Mouse (Mus musculus) heart, adult 11 months (tissue): ENCODE results near the gene Col4a1.

Source experiments
- DNase-seq: peaks from one replicate; pipeline ENCODE4 v3.0.0; 2022

The Col4a1 gene

DNA sequence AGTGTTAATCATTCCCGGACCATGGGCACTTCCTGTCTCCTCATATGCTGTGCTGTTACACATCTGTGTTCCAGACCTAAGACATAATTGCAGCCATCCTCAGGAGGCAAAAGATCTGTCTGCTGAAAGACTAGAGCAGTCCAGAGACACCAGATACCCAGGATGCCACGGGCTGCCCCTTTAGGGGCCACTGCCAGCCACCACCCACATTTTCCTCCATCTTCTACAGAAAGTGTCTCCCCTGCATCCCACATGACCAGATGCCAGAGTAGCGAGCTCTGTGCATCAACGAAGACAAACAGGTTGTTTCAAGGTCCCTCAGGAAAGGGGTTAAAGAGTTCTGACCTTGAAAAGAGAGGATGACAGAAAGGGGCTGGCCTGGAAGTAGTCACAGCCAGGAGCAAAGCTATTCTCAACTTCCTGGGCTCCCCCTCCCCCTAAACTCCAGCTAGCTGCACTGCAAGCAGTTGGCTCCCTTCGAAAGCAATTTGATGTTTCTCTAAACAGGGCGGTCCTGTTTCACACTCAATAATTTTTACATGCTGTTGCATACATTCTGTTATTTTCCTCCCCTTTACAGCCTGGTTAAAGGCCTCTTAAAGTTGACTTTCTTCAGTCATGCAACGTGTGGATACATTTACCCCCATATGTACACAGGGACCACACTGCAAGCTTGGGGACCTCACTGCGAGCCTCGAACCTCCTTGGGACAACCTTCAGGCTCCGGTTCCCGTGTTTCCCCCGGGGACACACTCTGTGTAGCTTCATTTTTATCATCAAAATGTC lies 13.9 kb downstream of the Col4a1 start:
- peak; percentile 90 for DNase-seq

DNA sequence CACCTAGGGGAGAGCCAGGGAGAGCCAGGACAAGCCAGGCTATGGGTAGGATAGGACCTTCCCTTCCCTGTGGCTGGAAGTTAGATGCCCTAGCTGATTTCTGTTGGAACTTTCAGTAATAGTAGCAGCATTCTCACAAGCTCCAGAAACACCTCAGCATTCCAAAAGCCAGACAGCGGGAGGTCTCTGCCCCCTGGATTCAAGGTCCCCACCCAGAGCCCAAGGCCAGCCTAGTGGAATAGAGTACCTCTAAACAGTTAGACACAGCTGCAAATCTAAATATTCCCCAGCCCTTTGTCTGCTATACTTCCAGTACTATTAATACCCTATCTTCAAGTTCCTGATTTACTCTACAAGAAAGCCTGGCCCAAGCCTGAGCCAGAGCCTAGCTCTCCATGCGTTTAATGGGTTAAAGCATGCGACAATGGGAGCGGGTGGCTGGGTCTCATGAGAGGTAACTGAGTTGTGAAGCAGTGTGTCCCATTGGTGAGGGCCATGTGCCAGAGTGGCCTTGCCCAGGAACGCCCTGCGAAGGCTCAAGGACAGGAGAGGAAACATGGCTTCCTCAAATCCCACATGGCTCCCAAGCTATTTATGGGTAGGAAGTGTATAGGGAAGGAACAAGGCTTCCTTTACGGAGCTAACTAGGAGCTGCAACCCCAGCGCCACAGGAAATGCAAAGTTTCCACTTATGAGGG lies 15.3 kb downstream of the Col4a1 start:
- peak; percentile 99 for DNase-seq

DNA sequence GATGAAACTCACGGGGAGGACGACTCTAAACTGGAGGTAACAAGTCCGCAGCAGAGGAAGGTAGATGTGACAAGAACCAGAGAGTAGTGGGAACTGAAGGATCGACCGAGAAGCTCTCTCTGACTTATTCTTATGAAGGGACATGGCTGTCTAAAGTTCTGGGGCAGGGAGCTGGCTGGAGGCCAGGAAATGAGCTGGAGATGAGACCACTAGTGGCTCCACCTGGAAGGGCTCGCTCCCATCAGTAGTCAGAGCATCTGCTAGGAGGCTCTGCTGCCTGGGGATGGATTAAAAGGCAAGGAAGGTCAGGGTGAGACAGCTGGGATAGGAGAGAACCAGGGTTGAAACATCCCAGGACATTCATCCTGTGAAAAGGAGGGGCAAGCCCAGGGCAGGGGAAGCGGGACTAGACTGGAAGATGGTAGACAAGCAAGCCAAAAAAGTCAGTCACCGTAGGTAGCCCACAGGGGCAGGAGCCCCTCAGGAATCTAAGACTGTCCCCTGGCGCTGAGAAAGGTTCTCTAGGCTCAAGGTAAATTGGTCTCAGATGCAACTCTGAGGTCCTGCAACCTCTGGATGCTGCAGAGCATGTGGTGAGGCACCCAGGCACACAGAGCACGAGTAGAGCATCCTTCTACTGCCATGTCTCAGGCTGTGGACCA lies 16.2 kb downstream of the Col4a1 start:
- peak; percentile 91 for DNase-seq

DNA sequence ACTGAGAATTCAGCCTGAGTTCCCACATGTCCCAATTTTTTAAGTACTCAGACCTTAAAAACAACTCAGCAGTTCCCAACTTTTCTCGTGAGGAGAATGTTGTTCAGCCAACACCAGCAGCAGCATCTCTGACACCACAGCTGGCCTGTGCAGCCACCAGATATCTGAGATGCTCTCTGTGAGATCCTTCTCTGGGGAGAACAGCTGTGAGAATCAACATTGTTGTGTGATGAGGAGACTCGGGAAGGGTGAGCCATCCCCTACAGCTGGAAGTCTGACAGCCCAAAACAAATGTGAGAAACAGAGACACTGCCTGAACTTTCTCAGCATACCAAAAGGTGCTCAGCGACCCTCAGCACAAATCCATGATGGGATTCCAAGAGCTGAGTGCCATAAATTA lies 20.0 kb downstream of the Col4a1 start:
- peak; percentile 97 for DNase-seq

DNA sequence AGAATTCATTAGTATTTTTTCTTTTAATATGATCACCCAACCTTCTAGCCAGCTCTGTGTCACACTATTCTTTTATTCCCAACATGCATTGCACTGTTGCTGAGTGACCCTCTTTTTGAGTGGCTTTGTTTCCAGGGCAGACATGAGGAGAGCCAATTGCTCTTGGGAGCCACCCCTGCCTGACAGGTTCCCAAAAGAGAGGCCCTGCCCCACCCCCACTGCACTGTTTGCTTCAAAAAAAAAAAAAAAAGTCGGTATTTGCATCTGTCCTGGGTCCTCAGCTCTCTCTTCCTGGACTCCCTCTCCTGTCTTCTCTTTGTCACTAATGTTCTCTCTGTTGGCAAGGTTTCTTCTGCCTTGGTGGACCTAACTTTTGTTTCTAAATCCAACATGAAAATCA lies 22.1 kb downstream of the Col4a1 start:
- no peak for DNase-seq

DNA sequence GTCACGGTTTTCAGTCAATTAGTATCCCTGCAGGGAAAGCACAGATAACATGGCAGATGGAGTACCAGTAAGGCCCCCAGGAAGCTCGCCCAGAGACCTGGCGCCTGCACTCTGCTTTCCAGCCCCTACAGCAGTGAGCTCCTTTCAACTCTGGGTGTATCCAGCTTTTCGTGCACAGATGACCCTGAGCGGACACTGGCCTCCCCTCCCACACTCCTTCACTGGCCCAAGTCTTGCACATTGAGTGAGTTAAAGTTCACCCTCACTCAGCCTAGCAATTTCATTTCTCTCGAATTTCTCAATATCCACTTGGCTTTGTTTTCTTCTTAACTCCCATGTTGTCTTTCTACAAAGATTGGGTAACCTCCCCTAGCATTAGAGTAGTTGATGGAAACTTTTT lies 24.3 kb downstream of the Col4a1 start:
- peak; percentile 94 for DNase-seq

DNA sequence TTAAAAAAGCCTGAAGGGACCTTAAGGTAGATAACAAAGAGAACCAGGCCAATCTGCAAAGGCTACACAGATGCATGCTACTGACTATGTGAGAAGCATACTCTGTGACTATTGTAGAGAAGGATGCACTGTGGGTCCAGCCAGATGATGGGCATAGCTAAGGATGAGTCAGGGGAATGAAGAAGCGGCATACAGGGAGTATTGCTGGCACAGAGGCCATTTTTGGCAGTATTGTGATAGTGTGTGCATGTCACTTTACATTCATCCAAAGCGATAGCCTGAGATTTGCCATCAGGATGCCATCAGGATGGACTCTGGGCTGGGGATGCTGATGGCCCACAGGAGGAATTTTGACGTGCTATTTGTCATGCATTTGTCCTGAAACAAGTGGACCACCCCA lies 25.5 kb downstream of the Col4a1 start:
- no peak for DNase-seq

DNA sequence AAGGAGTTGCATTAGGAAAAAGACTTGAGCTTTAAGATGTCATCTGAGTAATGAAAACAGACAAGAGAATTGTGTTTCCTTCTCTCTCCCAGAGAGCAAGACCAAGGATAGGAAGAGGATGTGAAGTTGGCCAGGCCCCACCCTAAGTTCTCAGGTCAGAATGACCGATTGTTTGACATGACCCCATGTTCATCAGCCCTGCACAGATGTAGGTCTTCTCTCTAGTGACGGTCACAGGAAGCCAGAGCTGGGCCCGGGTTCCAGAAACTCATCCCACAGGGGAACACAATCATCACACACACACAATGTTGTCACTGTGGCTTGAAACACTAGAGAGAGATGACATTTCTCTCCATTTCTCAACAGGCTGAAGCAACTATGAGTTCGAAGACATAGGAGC lies 27.2 kb downstream of the Col4a1 start:
- peak; percentile 95 for DNase-seq

DNA sequence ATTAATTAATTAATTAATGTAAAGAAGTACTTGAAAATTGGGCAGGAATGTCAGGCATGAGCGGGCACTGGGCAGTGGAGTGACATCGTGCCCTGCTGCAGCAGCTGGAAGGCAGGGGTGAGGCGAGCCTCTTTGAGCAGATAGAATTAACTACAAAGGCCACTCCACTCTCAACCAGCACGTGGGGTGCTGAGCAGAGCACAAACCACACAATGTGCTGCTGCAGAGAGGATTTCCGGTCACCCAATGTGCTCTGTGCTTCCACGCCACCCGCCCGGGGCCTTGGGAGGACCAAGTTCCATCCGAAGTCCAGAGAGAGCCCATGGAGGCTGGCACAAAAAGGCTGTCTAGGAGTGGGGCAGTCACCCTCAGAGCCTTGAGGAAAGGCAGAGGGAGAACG lies 29.4 kb downstream of the Col4a1 start:
- DNase-seq = peak; percentile 97

DNA sequence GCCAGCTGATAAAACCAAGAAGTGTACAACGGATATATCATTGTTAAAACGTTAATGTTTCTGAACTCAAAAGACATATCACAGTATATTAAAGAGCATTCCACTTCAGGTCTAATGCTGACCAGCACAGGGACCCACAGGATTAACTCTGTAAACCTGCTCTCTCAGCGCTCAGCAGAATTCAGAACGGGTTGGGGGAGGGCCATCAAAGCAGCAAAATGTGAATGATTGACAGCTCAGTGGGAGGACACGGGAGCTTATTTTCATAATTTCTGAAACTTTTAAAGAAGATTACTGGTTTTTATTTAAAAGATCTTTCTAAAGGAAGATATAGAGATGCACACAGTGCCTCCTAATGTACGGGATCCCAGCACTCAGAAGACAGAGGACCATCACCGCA lies 29.9 kb downstream of the Col4a1 start:
- DNase-seq = no peak

DNA sequence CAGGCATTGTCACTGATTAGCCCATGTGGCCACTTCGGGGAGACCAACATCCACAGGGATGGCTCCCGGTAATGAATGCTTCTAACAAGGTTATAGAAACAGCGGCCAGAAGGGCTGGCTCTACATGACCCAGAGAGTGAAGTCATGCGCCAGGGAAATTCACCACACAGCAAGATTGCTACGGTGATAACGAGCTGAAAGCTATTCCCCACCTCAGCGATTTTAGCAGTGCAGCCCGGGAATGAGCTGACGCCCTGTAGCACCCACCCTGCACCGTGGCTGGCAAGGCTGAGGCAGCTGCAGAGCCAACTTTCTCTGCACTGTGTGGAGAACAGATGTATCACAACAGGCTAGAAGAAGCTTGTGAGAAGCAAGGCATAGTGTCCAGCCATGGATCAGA lies 30.5 kb downstream of the Col4a1 start:
- no peak for DNase-seq

DNA sequence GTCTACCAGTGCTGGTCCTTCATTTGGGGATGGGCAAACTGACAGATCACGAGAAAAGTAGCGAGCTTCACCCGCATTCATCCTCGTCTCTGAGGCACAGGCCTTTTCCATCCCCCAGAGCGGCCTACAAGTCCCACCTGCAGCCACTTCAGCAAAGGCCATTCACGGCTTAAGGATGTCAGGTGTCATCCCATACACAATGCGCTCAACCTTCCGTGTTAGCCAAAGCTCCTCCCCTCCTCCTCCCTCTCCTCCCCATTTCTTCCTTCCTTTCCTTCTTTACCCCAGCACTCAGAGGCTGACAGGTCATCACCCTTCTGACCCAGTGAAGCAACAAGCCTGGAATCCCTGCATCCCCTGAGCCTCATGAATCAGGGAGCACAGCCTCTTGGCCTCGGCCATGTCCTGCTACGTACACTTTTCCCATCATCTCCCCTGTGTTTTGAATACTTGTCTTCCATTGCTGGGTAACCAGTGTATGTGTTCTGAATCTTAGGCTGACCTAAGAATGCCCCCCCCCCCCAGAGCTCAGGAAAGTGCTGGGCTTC lies 31.8 kb downstream of the Col4a1 start:
- peak; percentile 91 for DNase-seq

DNA sequence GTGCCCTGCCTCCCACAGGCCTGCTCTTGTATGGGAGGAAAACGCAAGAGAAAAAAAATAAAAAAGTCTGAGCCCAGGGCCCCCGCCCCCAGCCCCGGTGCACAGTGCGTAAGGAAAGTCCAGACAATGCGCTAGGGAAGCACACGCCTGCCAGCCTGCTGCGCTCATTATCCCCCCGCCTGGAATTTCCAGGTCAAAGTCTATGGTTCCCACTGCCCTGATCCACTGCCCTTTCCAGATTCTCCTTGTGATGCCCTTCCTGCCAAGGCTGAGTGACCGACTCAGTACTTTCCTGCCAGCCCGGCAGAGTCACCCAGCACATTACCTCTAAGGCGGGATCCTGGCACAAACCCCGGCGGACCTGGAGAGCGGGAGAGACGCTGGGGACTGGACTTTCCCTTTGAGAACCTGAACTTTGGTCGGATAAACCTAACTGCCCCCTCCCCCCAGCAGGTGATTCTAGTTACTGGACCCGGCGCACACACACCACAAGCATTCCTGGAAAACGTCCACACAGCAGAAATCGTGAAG lies 33.3 kb downstream of the Col4a1 start:
- DNase-seq = peak; percentile 97

DNA sequence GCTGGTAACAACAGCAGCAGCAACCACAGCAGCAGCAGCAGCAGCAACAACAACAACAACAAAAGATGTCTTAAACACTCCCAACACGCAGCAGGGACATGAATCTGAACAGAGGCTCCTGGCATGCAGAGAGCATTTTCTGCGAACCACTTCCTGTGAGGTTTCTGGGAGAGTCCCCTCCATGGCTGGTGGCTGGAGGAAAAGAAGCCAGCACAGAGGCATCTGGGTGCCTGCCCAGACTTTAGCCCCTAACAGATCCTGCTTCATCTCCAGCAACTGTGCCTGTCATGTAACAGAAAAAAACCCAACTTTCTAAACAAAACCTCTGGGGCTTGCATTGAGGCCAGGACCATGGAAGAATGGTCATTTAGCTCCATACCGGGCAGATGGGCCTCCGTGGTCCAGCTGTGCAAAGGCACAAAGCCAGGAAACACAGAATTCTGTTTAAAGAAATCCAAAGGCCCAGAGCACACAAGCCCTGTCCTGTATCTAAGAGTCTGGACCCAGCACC lies 34.5 kb downstream of the Col4a1 start:
- peak; percentile 99 for DNase-seq

DNA sequence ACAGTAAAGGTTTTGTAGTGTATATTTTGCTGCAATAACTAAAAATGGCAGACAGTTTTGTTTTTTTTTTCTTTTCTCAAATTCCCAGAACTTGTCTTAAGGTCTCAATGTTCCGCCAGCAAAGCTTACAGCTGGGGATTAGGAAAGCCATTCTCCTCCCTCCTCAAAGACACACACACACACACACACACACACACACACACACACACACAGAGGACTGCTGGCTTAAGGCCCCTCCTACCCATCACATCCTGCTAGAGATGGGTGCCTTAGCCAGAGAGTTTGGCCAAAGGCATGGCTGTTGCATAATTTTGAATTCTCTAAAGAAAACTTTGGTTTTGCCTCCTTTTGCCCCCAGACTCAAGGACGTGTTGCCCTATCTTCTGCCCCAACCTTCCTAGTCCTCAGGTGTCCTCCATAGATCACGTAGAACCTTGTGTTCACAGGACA lies 35.0 kb downstream of the Col4a1 start:
- DNase-seq = peak; percentile 98

DNA sequence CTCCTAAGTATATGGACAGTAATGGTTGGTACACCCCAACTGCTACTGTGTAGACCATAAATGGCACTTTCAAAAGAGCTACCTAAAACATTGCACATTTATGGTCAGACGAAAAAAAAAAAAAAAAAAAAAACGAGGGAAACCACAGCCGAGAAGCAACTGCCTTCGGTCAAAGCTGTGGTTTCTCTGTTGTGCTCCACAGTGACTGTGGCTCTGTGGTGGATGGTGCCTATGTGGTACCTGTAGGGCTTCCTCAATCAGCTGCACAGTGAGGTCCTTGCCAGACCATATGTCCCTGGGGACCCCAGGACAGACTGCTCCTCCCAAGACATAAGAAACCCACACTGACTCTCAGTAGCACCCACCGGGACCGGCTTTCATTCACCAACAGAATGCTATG lies 36.3 kb downstream of the Col4a1 start:
- peak; percentile 90 for DNase-seq

DNA sequence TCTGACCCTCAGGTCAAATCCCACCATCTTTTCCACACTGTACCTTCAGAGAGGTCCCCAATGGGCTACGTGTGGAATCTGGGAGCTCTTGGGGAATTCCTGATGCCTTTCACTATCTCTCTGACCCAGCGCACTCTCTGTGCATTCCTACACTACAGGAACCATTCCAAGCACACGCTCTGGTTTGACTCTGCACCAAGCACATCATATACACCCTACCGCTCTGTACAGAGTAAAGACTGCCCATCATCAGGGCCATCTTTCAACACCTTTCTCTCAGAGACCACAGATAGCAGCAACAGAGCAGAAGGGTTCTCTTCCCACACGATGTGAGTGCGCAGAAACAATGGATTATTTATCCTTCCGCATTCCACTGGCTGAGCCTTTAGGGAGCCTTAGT lies 38.2 kb downstream of the Col4a1 start:
- no peak for DNase-seq

DNA sequence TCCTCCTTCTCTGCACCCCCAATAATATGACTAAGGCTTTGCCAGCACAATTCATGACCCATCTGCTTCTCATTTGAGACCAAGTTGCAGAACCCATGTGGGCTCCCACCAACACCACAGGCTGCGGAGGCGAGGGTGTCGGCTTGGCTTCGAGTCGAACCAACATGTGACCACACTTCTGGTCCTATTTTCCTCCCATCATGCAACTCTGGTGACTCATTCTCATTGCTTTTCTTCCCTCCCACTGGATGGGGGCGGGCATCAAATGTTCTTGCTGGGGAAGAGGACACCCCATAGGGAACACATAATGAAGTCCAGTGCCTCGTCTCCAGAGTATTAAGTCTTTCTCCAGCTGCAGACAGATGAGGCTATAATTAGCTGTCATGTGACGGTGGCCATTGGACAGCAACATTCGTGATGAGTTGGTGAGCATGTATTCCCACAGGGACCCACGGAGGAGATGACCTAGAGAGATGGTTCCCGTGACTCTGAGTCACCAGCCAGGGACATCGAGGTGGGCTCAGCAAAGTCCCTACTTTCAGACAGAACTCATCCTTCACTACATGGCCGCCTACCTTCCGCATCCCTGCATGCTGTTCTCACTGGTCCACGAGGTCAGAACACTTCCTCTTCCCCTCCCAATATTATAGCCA lies 39.0 kb downstream of the Col4a1 start:
- DNase-seq = peak; percentile 99

DNA sequence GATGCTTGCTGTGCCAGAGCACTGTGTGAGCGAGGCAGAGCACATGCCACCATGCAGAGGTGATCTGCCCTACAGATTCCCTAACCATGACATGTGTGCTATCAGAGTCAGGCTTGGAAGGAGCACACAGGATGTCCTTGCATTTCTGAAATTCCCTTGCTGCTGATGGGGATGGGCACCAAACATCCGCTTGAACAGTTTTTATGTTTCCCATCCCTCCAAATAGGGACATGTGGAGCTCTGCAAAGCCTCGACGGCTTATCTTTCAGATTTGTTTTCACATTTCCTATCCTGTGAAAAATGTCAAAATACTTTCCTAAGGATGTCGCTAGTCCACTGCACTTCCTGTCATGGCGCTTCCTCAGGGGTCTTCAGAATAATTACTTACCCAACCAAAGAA lies 40.4 kb downstream of the Col4a1 start:
- DNase-seq = peak; percentile 90

DNA sequence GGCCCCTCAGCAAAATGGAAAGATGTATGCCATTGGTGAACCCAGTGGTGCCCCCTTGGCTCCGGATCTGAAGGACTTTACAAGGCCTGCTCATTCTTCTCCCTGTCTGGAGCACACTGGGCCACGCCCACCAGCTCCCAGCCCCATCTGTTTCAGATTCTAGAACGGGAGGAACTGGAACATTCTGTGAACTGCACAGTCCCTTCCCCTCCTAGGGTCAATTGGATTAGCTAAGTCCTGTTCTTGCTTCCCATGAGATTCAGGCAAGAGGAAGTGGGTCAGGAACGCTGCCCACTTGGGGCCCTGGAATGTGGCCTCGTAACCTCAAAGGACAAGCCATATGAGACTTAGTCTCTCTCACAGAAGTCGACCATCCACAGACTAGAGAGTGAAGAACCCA lies 41.8 kb downstream of the Col4a1 start:
- DNase-seq = peak; percentile 98

DNA sequence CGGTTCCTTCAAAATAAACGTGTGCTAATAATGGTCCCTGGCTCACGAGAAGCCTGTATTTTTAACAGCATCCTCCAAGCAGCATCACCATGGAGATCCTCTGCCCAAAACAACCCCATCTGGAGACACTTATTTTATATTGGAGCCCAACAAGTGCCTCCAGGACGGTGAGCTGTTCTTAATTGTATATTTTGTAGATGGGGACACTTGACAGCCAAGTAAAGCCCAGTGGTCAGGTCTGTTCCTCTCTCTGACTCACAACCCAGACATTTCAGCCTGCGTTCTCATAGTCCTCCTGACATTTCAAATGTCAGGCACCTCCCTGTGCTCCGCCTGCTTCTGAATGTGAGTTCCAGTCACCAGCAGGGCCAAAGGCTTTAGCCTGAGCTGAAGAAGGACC lies 43.9 kb downstream of the Col4a1 start:
- DNase-seq = no peak

DNA sequence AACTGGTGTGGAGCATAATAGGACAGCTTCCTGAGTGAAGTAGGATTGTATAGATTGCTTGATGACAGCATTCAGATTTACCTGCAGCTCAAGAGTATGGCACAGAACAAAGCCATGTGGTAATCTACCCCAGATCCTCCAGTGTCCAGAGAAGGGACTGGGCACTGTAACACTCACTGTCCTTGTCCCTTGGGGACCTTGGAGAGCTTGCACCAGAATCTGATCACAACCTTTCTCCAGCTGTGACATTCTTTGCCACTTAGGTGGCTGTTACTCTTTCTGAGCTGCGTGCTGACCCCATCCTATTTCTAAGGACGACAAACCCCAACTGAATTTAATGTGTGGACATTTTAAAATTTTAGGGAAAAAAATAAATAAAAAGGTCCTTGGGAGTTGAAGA lies 46.2 kb downstream of the Col4a1 start:
- no peak for DNase-seq

DNA sequence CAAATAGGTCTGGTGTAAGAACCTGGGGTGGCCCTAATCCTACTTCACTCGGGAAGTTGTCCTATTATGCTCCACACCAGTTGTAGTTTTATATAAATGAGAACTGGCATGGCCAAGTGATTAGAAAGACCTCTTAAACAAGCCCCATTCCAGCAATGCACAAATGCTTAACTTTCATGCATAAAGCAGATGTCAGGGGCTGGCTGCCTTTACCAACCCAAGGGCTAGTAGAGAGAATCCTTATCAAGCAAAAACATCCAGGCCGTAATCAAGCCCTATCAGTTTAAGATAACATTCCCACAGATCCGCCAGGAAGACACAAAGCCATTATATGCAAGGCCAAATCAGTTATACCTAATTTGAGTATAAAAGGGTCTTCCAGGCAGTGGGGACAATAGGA lies 46.7 kb downstream of the Col4a1 start:
- DNase-seq = peak; percentile 95
